Mouse (Mus musculus) layer of hippocampus, postnatal 36 days (tissue): ENCODE measurements around the gene Gm3055. TPM values are rescaled to one million over a fixed set of nuclear protein-coding genes. Genes with fewer than 3 reads are reported as not detected.
"Not testable (repeated sequence)": the region's sequence is repeated elsewhere in the genome, so short reads cannot be mapped to it uniquely, and the experiment has no call there.

Experiments used
- DNase-seq, 2 experiments: peaks; one replicate each; pipeline ENCODE4 v3.0.0; 2022
- total RNA-seq, 2 experiments: library from RNA; stranded (reverse); gene quantifications; 2 replicates each; pipeline ENCODE4 v1.2.3; 2021

Gm3055 gene
- 10 to 100 TPM; 10.3 to 11.3 TPM for total RNA-seq

DNA sequence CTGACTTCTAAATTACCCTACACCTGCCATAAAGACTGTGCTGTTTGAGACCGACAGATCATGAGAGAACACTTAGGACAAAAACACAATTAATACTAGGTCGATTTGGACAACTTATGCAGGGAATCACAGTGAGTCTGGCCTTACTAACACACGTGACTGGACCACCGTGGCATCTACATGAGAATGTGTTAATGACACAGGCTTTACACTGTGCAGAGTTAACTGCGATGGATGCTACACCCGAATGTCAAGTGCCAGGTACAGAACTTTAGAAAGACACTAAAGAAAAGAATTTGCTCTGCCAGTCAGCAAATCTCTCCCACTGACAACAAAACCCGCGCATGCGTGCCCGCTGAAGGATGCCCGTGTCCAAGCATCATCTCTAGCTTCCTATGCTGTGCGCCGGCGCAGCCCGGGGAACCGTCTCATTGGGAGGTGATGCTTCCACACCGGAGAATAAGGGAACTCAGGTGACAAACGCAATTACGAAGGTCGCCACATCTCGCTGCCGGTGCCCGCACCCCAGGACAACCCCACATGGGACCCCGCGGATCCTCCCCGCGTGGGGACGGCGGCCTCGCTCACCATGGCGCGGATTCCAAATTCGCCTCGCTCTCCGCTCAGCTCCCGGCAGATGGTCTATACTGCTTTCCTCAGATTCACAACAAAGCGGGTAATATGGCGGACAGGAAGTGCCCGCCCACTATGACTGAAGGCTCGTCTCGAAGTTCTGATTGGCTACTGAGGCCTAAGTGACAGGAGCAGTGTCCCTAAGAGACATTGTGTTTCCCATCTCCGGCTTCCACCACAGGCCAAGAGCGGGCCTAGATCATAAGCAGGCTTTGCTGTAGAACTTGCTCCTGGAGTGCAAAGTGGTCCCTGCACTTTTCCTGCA is at the start of gene Gm3055:
TSS of gene Gm3055 (minus strand) at position 656 of the 898 bp plus-strand sequence.
- DNase-seq: not testable (repeated sequence)

DNA sequence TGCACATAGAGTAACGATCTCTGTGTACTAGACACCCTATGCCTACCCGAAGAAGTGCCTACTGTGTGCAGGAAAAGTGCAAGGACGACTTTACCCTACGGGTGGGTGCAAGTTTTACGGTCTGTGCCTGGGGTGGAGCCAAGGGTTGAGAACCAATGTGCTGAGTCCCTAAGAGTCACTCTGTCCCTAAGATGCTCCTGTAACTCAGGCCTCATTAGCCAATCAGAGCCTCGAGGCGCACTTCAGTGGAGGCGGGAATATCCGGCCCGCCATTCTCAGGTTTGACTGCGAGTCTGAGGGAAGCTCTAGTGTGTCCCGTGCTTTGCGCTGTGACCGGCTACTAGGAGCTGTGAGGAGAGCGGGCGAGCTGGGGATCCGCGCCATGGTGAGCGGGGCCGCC is 40.9 kb upstream of the Gm3055 start, which contains the start of gene Gm4767:
TSS of gene Gm4767 (plus strand) at position 288 of the 400 bp plus-strand sequence.
- DNase-seq: peak in 1 of 2 experiments; percentile 0

DNA sequence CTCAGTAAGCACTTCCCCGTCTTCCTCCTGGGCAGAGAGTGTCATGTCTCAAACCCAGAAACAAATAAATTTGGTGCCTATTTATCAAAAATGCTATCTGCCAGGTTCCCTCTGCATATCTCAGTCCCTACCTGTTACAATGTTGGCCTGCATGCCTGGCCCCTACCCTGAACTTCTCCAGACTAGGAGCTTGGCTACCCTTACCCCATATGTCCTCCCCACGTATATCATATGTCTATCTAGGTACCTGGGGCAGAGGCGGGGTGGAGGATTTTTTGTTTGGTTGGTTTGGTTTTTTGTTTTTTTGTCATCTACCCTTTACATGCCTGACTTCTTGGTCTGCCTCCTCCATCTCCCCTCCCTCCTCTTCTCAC is 430 bp upstream of the Gm3055 start:
- DNase-seq: not testable (repeated sequence)

DNA sequence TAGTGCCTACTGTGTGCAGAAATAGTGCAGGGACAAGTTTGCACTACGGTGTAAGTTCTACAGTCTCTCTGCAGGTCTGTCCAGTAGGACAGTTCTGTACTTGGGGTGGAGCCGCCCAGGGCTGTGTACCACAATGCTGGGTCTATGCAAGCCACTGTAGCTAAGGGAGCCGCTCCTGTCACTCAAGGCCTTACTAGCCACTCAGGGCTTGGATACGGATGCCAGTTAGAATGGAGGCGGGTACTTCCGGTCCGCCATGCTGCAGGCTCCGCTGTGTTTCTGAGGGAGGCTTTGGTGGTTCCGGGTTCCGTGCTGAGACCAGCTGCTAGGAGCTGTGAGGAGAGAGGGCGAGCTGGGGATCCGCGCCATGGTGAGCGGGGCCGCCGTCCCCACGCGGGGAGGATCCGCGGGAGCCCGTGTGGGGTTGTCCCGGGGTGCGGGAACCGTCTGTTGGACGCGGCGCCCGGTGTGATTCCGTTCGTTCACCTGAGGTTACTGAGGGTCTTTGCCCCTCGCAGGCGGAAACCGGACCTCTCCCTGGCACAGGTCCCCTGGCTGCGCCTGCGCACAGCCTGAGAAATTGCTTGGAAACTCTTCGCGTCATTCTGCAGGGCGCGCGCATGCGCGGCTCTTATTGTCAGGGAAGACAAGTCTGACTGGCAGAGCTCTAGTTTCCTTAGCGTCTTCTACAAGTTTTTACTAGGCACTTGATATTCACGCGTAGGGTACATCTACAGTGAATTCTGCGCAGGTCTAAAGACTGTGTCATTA is 66.2 kb downstream of the Gm3055 start, which contains the start of gene Zfp433:
TSS of gene Zfp433 (plus strand) at position 295 of the 771 bp plus-strand sequence.
- not testable (repeated sequence) for DNase-seq

Other genes with a start within 250 kb of the Gm3055 start
- gene Gna15, start 246.9 kb downstream of the Gm3055 start, total RNA-seq: 1 to 10 TPM; 3.0 to 3.4 TPM
- 100 to 1,000 TPM; 113 to 117 TPM for gene Gna11, start 226.0 kb downstream of the Gm3055 start, total RNA-seq
- 100 to 1,000 TPM; 667 to 720 TPM for gene Aes, start 211.7 kb downstream of the Gm3055 start, total RNA-seq
- 10 to 100 TPM; 33.2 to 33.9 TPM for gene Tle2, start 196.6 kb downstream of the Gm3055 start, total RNA-seq
- 1 to 10 TPM; 1.3 to 3.0 TPM for gene Tle6, start 170.1 kb downstream of the Gm3055 start, total RNA-seq
- gene BC025920, start 164.9 kb downstream of the Gm3055 start, total RNA-seq: 1 to 10 TPM; 3.6 to 3.9 TPM
- 10 to 100 TPM; 26.2 to 27.9 TPM for gene Sirt6, start 143.4 kb downstream of the Gm3055 start, total RNA-seq
- 10 to 100 TPM; 31.6 to 41.0 TPM for gene Ankrd24, start 142.6 kb downstream of the Gm3055 start, total RNA-seq
- gene Gm10778, start 122.1 kb downstream of the Gm3055 start, total RNA-seq: 1 to 10 TPM; 3.8 to 4.9 TPM
- gene Zfp433, start 66.3 kb downstream of the Gm3055 start, total RNA-seq: 1 to 10 TPM; 7.8 to 9.1 TPM
- 1 to 10 TPM; 2.6 to 3.8 TPM for gene Gm4767, start 41.0 kb upstream of the Gm3055 start, total RNA-seq
- 1 to 10 TPM; 3.0 to 3.7 TPM for gene Gm32687, start 92.8 kb upstream of the Gm3055 start, total RNA-seq
- gene Zfp781, start 159.3 kb upstream of the Gm3055 start, total RNA-seq: 1 to 10 TPM; 4.4 to 4.6 TPM